Mouse (Mus musculus) hindbrain, embryonic 11.5 days (tissue): ENCODE measurements around the gene Smad3. TPM values are rescaled to one million over a fixed set of nuclear protein-coding genes. Genes with fewer than 3 reads are reported as not detected.

ENCODE experiments used
- ATAC-seq: fragments of 200-750 bp; cut with Nextera tagmentation; 2 replicates; pipeline ENCODE4 v1.8.0; 2017; ENCODE audit warnings: mild to moderate bottlenecking, moderate TSS enrichment, moderate library complexity; ENCODE audit not compliant: low FRiP score
- DNase-seq: peaks from one replicate; pipeline ENCODE4 v3.0.0-alpha.2; 2015; ENCODE audit warnings: low spot score
- H3K27ac ChIP-seq: fragments of 300-500 bp; sonication (generic); 2 replicates; pipeline ENCODE4 v1.5.1; 2014; ENCODE audit warnings: mild to moderate bottlenecking, low read depth, low read length
- H3K27me3 ChIP-seq: fragments of 300-500 bp; sonication (generic); 2 replicates; pipeline ENCODE4 v1.6.1; 2014; ENCODE audit warnings: mild to moderate bottlenecking, low read length, moderate library complexity, mixed read lengths; ENCODE audit not compliant: control insufficient read depth, insufficient read depth
- H3K36me3 ChIP-seq: fragments of 300-500 bp; sonication (generic); 2 replicates; pipeline ENCODE4 v1.6.1; 2014; ENCODE audit warnings: mild to moderate bottlenecking, low read length, moderate library complexity, mixed read lengths; ENCODE audit not compliant: control insufficient read depth, insufficient read depth
- H3K4me1 ChIP-seq: fragments of 300-500 bp; sonication (generic); replicated peaks from 2 replicates; pipeline ENCODE4 v1.6.1; 2014; ENCODE audit warnings: low read length, mixed read lengths; ENCODE audit not compliant: control insufficient read depth, insufficient read depth
- H3K4me2 ChIP-seq: fragments of 300-500 bp; sonication (generic); replicated peaks from 2 replicates; pipeline ENCODE4 v1.6.1; 2014; ENCODE audit warnings: mild to moderate bottlenecking, low read depth, low read length
- H3K4me3 ChIP-seq: fragments of 300-500 bp; sonication (generic); 2 replicates; pipeline ENCODE4 v1.5.1; 2014; ENCODE audit warnings: low read depth, low read length
- H3K9ac ChIP-seq: fragments of 300-500 bp; sonication (generic); 2 replicates; pipeline ENCODE4 v1.6.1; 2014; ENCODE audit warnings: low read depth, low read length
- H3K9me3 ChIP-seq: fragments of 300-500 bp; sonication (generic); 2 replicates; pipeline ENCODE4 v1.6.1; 2016; ENCODE audit warnings: low read length; ENCODE audit not compliant: control insufficient read depth
- WGBS: fragments of 180-500 bp; shearing (Covaris S2); extraction: QIAGEN DNeasy Blood & Tissue Kit; methylation state at CpG from one replicate; pipeline ENCODE4 v1.1.7; 2014; 5-methylcytosine and 5-hydroxymethylcytosine counted together
- polyA plus RNA-seq: library from polyadenylated mRNA; unstranded; fragments of >200 nt; fragmentation: Nextera tagmentation; extraction: Ambion mirVana; gene quantifications from 2 replicates; pipeline ENCODE4 v1.2.1, GENCODE M21; 2014

Smad3 gene
- polyA plus RNA-seq, 1 experiment from 2014 or later = 16.0 TPM

DNA sequence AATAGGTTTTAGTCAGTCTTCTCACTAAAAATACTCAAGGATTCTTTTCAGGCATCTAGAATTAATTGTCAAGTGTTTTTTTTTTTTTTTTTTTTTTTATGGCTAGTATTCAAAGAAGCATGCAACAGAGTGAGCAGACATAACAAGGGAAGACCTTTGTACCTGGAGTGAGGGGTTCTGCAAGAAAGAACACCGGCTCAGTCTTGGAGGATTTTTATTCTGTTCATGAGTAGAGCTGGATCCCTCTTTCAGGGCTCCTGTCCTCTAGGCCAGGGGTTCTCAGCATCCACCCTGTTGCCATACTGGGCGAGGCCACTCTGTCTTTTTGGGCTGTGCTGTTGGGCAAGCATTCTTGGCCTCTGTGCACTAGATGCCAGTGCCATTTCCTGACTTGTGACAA lies 148.0 kb downstream of the Smad3 start:
- ATAC-seq = no peak
- Histone ChIP-seq H3K4me1 (peaks cover 9% of the 10 kb centered on the region), H3K9me3 (no peaks in the 10 kb centered on the region)

DNA sequence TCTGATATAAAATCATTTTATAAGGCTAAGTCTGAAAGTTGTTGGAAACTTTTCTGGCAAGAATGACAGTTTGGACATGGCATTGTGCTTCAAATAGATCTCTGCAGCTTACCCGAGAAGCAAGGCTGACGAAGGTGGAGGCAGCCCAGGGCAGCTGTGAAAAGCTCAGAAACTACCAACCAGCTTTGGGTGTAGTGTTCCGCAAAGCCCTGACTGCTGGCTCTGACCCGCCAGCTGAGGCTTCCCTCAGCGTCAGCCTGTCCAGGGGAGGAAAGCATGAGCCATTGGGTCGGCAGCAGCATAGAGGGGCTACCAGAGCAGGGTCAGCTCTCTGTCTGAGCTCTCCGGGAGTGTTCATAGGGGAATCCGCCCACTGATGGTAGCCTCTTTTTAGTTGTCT lies 148.5 kb downstream of the Smad3 start:
- Histone ChIP-seq H3K27me3 (no peaks in the 10 kb centered on the region), H3K4me3 (no peak overlapping the region), H3K4me1 (peaks cover 9% of the 10 kb centered on the region), H3K27ac (no peak overlapping the region), H3K9ac (no peak overlapping the region), H3K36me3 (no peaks in the 10 kb centered on the region), H3K4me2 (no peak overlapping the region), H3K9me3 (no peaks in the 10 kb centered on the region)
- no peak for DNase-seq
- WGBS = 67% methylated on average over 8 of the region's 8 CpGs
- no peak for ATAC-seq

More for the DNA sequence above, 148.0 kb downstream of the Smad3 start:
- Histone ChIP-seq H3K4me2 (no peak overlapping the region), H3K9ac (no peak overlapping the region), H3K27me3 (no peaks in the 10 kb centered on the region), H3K4me3 (no peak overlapping the region), H3K27ac (no peak overlapping the region), H3K36me3 (no peaks in the 10 kb centered on the region)
- WGBS = 92% methylated on average over 2 of the region's 2 CpGs
- no peak for DNase-seq

DNA sequence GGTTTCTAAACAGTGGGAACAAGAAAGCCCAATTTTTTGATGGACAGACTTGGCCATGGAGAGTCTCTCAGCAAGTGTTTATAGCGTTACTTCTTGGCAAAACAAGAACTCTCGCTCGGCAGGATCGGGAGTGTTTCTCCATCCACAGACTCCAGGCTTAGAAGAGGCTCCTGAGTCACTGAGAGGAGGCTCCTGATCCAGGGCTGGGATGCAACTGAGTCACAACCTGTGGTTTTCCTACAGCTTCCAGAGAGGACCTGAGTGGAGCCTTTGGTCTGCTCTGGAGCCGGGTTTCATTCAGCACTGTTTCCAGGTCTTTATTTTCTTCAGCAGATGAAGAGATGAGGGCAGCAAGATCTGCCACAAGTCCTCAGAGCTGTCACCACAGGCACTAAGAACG lies 149.8 kb downstream of the Smad3 start:
- WGBS = 81% methylated on average over 6 of the region's 6 CpGs
- no peak for ATAC-seq
- Histone ChIP-seq H3K36me3 (no peaks in the 10 kb centered on the region), H3K4me1 (peaks cover 6% of the 10 kb centered on the region), H3K9me3 (no peaks in the 10 kb centered on the region), H3K9ac (no peak overlapping the region), H3K4me3 (no peak overlapping the region), H3K27ac (no peak overlapping the region), H3K27me3 (no peaks in the 10 kb centered on the region), H3K4me2 (no peak overlapping the region)
- no peak for DNase-seq

DNA sequence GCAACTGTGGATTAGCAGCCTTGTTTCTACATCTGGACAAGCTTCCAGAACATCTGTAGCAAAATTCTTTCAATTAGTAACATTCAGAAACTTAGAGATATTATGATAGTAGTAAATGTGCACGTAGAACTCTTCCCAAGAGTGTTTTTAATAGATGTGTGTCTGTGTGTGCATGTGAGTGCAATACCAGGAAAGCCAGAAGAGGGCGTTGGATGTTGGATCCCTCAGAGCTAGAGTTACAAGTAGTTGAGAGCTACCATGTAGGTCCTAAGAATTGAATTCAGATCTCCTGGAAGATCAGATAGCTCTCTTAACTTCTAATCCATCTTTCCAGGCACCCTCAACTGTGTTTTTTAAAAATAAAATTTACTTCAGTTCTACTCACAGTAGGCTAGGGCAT lies 151.2 kb downstream of the Smad3 start:
- ATAC-seq (no peak), DNase-seq (no peak)

DNA sequence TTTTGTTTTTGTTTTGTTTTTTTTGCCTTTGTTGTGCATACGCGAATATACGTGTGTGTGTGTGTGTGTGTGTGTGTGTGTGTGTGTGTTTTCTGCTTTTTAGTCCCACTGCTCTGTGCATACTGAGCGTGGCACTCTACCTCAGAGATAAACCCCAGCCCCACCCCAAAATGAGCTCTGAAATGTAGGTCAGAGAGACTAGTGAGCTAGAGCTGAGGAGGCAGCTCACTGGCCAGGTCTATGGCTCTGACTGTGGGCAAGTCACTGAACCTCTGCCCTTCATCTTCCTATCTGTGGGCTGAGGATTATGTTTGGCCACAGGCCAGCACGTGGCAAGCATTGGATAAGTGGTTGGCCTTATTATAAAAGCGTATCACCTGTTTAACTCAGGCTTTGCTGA lies 153.9 kb downstream of the Smad3 start:
- Histone ChIP-seq H3K4me3 (no peak overlapping the region), H3K4me1 (no peaks in the 10 kb centered on the region; the same call in 1 of the 2 replicates), H3K27ac (no peak overlapping the region), H3K9ac (no peak overlapping the region), H3K4me2 (peak overlapping the region; percentile 41; the same call in 1 of the 2 replicates), H3K9me3 (no peaks in the 10 kb centered on the region), H3K27me3 (no peaks in the 10 kb centered on the region), H3K36me3 (no peaks in the 10 kb centered on the region)
- 69% methylated on average over 6 of the region's 6 CpGs for WGBS
- ATAC-seq (no peak), DNase-seq (no peak)

More for the DNA sequence above, 151.2 kb downstream of the Smad3 start:
- WGBS = 76% methylated on average over 2 of the region's 2 CpGs
- Histone ChIP-seq H3K27ac (no peak overlapping the region), H3K36me3 (no peaks in the 10 kb centered on the region), H3K4me2 (no peak overlapping the region), H3K4me1 (peaks cover 6% of the 10 kb centered on the region), H3K27me3 (no peaks in the 10 kb centered on the region), H3K9ac (no peak overlapping the region), H3K9me3 (no peaks in the 10 kb centered on the region), H3K4me3 (no peak overlapping the region)

DNA sequence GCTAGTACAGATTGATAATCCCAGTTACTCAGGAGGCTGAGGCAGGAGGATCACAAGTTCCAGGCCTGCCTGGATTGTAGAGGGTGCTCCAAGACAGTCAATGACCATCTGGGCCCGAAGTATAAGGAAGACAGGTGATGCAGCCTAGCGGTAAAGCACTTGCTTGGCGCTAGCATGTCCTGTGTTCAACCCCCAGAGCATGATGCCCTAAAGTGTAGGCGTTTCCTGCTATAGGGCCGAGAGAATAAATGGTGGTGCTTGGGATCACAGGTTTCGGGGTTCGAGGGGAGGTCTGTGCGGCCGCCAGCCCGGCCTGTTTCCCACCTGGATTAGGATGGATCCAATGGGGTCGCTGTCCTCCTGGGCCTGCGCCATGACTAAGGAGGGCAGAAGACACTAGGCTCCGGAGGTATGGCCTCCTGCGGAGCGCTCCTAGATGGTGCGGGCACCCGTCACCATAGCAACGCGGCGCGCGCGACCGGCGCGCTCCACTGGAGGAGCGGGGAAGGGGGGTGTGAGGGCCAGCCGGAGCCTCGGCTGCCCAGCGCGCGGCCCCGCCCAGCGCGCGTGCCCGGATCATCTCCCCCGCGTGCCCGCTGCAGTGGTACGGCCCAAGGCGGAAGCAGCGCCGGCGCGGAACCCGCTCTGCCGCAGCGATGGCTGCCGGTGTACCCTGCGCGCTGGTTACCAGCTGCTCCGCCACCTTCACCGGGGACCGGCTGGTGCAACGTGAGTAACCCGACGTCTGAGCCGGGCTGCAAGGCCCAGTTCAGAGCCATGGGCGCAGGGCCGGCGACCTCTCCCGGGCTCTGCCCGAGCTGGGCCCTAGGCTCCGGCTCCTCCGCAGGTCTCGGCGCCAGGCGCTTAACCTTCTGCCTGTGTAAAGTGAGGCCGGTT lies 155.5 kb downstream of the Smad3 start, which contains the start of the genes Iqch and Aagab:
Iqch (minus strand) TSS at position 451 of the 897 bp plus-strand sequence.
Aagab (plus strand) TSS at position 618 of the 897 bp plus-strand sequence.
- H3K4me1 ChIP-seq = no peaks in the 10 kb centered on the region; the same call in 1 of the 2 replicates
- no peaks in the 10 kb centered on the region for H3K27me3 ChIP-seq
- H3K9me3 ChIP-seq = no peaks in the 10 kb centered on the region
- DNase-seq = peak; percentile 99
- no peaks in the 10 kb centered on the region for H3K36me3 ChIP-seq
- ATAC-seq = peak; percentile 99
- H3K4me2 ChIP-seq = peak within 1 kb of the TSS; percentile 41
- H3K4me3 ChIP-seq = peak within 1 kb of the TSS; percentile 91
- 1% methylated on average over 68 of the region's 70 CpGs for WGBS
- H3K27ac ChIP-seq = peak within 1 kb of the TSS; percentile 61
- H3K9ac ChIP-seq = peak within 1 kb of the TSS; percentile 91

Other genes starting within 250 kb of the Smad3 start
- gene Iqch, start 155.5 kb downstream of the Smad3 start, polyA plus RNA-seq = 0.32 TPM in 1 of 2 replicates, not detected in the other
- gene Aagab, start 155.3 kb downstream of the Smad3 start, polyA plus RNA-seq = 55.4 and 56.8 TPM in 2 replicates